Mouse (Mus musculus) megakaryocyte, embryonic 14.5 days (primary cell): ENCODE results near the gene Lemd2. TPM values are rescaled to one million over a fixed set of nuclear protein-coding genes. Genes with fewer than 3 reads are reported as not detected.
A peak's percentile ranks its signal among the peaks of the same experiment; 100 is the strongest.

Experiments
- H3K27me3 ChIP-seq: replicated peaks from 2 replicates; pipeline ENCODE3; 2012; ENCODE audit warnings: inconsistent platforms
- H3K36me3 ChIP-seq: replicated peaks from 2 replicates; pipeline ENCODE3; 2012; ENCODE audit warnings: low read length, inconsistent platforms, mixed read lengths
- H3K4me1 ChIP-seq: 2 replicates; pipeline ENCODE4 v1.6.1; 2012; ENCODE audit warnings: inconsistent platforms
- H3K4me3 ChIP-seq: replicated peaks from 2 replicates; pipeline ENCODE3; 2012; ENCODE audit warnings: moderate library complexity, mild to moderate bottlenecking, inconsistent platforms
- H3K9me3 ChIP-seq: 2 replicates; pipeline ENCODE4 v1.6.1; 2012; ENCODE audit warnings: inconsistent platforms
- FLI1 ChIP-seq: IDR thresholded peaks from 2 replicates; pipeline ENCODE4 v1.6.1; 2012; ENCODE audit warnings: low read length, inconsistent platforms, mixed read lengths
- GATA1 ChIP-seq: IDR thresholded peaks from 3 replicates; pipeline ENCODE4 v1.6.1; 2012; ENCODE audit warnings: mixed read lengths, low read length, inconsistent platforms, borderline replicate concordance
- polyA plus RNA-seq: library from polyadenylated mRNA; stranded (reverse); fragments of >175 nt; gene quantifications from 2 replicates; pipeline ENCODE4 v1.2.3, GENCODE M21; 2012; ENCODE audit warnings: low replicate concordance; ENCODE audit not compliant: insufficient read depth

The Lemd2 gene
- polyA plus RNA-seq, 1 experiment, result 69.3 TPM

- Histone ChIP-seq H3K4me1 (peaks cover 10% of the 10 kb centered on the region), H3K9me3 (peaks cover 23% of the 10 kb centered on the region), H3K36me3 (no peaks in the 10 kb centered on the region), H3K4me3 (peak overlapping the region; percentile 42), H3K27me3 (peaks cover 61% of the 10 kb centered on the region)
- TF ChIP-seq GATA1 (no peak), FLI1 (no peak)
Measured at GRCm38 (mm10) chr17:27212768-27213525, 8.7 kb upstream of the Lemd2 start.

DNA sequence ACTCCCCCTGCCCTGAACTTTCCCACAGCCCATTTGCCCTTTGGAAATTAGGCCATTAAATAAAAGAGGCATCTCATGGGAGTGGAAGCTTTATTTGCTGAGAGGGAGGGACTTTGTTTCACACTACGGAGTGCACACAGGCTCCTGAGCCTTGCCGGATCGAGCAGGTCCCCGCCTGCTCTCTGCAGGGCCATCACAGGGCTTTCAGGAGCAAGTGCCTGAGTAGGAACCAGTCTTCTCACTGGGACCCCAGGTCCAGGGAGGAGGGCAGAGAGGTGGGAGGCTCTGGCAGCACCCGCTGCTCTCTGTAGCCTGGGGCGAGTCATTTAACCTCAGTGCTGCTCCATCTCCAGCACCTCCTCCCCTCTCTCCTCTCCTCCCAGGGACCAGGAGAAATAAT is 7.7 kb upstream of the Lemd2 start:
- peaks cover 59% of the 10 kb centered on the region for H3K27me3 ChIP-seq
- H3K36me3 ChIP-seq, result no peaks in the 10 kb centered on the region
- H3K4me1 ChIP-seq, result peaks cover 15% of the 10 kb centered on the region
- peaks cover 24% of the 10 kb centered on the region for H3K9me3 ChIP-seq
- TF ChIP-seq GATA1, result no peak
- no peak for TF ChIP-seq FLI1
- no peak overlapping the region for H3K4me3 ChIP-seq

DNA sequence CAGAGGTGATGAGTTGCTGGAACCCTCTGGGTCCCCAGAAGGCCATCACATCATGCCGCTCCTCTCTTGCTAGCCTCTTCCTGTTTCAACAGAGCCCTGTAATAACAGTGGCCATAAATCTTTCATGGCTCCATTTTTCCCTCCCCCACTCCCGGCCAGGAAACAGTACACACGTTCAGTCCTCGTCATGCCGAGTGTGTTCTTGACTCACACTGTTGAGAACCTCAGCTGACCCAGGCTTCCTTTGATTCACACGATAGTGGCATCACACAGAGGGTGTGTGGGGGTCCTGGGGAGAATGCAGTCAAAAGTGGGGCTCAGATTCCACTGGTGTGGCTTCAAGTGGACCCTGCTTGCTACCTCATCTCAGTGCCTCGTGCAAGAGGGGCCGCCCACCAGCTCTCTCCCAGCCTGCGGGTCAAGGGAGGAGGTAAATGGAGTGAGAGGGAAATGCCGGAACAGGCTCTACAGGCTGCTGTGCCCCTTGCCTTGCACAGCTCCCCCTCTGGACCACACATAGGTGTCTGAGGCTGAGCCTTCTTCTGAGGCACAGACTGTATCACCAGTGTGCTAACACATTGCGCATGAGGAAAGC is 2.9 kb upstream of the Lemd2 start:
- TF ChIP-seq GATA1 (no peak), FLI1 (no peak)
- H3K4me1 ChIP-seq, result peaks cover 36% of the 10 kb centered on the region
- H3K27me3 ChIP-seq, result peaks cover 32% of the 10 kb centered on the region
- peaks cover 19% of the 10 kb centered on the region for H3K9me3 ChIP-seq
- H3K36me3 ChIP-seq, result peaks cover 6% of the 10 kb centered on the region
- peak overlapping the region; percentile 14 for H3K4me3 ChIP-seq

GRCm38 (mm10) chr17:27203358-27204074 is 753 bp downstream of the Lemd2 start:
- peaks cover 9% of the 10 kb centered on the region for H3K27me3 ChIP-seq
- no peak for TF ChIP-seq GATA1
- no peak for TF ChIP-seq FLI1
- H3K4me3 ChIP-seq, result peak overlapping the region; percentile 96
- 0 out of 2 replicates have a peak, but pooled peaks cover 4% of the 10 kb centered on the region for H3K9me3 ChIP-seq
- peaks cover 65% of the 10 kb centered on the region for H3K4me1 ChIP-seq
- H3K36me3 ChIP-seq, result peaks cover 42% of the 10 kb centered on the region

DNA sequence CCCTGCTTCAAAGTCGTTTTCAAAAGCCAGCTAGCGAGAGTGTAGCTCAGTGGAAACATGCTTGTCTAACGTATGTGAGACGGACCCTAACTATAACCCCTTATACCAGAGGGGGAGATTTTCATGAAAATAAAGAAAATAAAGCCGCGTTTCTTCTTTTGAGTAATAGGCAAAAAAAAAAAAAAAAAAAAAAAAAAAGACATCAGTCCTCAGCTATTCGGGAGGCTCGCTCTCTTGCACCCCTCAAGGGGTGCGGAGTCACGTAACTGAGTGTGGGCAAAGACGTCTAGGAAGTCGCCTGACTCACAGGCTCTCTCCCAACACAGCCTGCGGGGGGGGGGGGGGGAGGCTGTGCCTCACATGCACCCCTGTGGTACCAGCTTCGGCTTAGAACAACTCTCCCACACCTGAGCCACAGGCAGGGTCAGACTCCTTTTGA is 1.3 kb downstream of the Lemd2 start:
- no peak for TF ChIP-seq FLI1
- no peak for TF ChIP-seq GATA1
- peaks cover 47% of the 10 kb centered on the region for H3K36me3 ChIP-seq
- peak overlapping the region; percentile 96 for H3K4me3 ChIP-seq
- H3K9me3 ChIP-seq, result 0 out of 2 replicates have a peak, but pooled peaks cover 1% of the 10 kb centered on the region
- peaks cover 65% of the 10 kb centered on the region for H3K4me1 ChIP-seq
- H3K27me3 ChIP-seq, result peaks cover 7% of the 10 kb centered on the region

DNA sequence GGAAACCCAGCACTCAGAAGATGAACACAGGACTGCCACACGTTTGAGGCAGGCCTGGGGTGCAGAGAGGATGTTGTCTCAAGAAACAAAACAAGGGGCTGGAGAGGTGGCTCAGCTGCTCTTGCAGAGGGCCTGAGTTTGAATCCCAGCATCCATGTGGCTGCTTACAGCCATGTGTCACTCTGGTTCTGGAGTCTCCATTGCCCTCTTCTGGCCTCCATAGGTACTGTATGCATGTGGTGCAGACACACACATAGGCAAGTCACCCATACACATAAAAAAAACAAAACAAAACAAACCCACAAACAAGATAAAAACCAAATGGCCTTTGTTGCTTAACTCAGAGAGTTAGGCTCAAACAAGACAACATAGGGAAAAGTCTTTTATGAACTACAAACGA is 2.3 kb downstream of the Lemd2 start:
- Histone ChIP-seq H3K36me3 (peaks cover 57% of the 10 kb centered on the region), H3K4me1 (peaks cover 68% of the 10 kb centered on the region)
- TF ChIP-seq FLI1 (no peak), GATA1 (no peak)

DNA sequence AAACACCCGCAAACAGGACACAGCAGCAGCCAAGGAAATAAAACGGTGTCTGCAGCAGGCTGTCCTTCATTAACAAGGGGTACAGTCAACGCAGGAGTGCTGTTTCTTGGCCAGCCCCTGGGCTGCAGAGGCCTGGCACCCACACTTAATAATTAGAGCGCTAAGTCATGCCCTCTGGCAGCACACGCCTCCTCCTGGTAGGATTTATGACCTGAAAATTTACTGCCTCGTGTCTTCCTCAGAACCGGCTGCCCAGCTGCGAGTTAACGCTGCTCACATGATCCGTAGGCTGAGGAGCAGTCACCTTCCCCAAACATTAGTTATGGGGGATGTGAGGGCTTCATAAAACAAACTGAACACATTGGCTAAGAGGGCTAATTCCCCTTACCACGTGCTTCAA is 3.5 kb downstream of the Lemd2 start:
- Histone ChIP-seq H3K36me3 (peaks cover 69% of the 10 kb centered on the region), H3K27me3 (no peaks in the 10 kb centered on the region), H3K9me3 (no peaks in the 10 kb centered on the region), H3K4me3 (no peak overlapping the region), H3K4me1 (peaks cover 66% of the 10 kb centered on the region)
- TF ChIP-seq GATA1 (no peak), FLI1 (no peak)

More for the DNA sequence above, 2.3 kb downstream of the Lemd2 start:
- Histone ChIP-seq H3K27me3 (no peaks in the 10 kb centered on the region), H3K4me3 (no peak overlapping the region), H3K9me3 (no peaks in the 10 kb centered on the region)

DNA sequence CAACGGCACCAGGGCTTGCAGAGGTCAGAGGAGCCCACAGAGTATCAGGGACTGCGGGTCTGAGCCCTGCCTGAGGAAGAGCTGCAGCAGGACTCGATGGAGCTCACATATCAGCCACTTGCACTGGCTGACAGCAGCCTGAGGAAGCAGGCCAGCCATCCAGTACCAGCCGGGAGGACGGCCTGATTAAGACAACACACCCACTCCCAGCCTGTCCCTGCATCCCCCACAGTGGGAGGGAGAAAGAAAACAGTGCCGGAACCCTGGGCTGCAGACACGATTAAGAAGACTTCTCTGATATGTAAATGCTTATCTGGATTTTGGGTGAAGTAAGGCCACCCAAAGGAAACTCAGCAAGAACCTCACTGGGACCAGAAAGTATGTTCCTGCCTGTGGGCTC is 4.4 kb downstream of the Lemd2 start:
- Histone ChIP-seq H3K9me3 (no peaks in the 10 kb centered on the region), H3K4me3 (no peak overlapping the region), H3K36me3 (peaks cover 78% of the 10 kb centered on the region), H3K27me3 (no peaks in the 10 kb centered on the region), H3K4me1 (peaks cover 70% of the 10 kb centered on the region)
- TF ChIP-seq FLI1 (no peak), GATA1 (no peak)

GRCm38 (mm10) chr17:27199205-27199604 is 5.1 kb downstream of the Lemd2 start:
- Histone ChIP-seq H3K9me3 (no peaks in the 10 kb centered on the region), H3K4me3 (no peak overlapping the region), H3K4me1 (peaks cover 67% of the 10 kb centered on the region), H3K27me3 (no peaks in the 10 kb centered on the region), H3K36me3 (peaks cover 85% of the 10 kb centered on the region)
- TF ChIP-seq GATA1, result no peak
- TF ChIP-seq FLI1, result no peak
